Mouse (Mus musculus) left cerebral cortex, adult 18-20 months (tissue): ENCODE results near the gene Olfr355. TPM values are rescaled to one million over a fixed set of nuclear protein-coding genes. Genes with fewer than 3 reads are reported as not detected.

Experiments used
- DNase-seq, 2 experiments: peaks; one replicate each; pipeline ENCODE4 v3.0.0; 2021 to 2022; ENCODE audit warnings: low spot score in 2 of 2, mixed read lengths in 1 of 2
- long read RNA-seq, 2 experiments: library from polyadenylated mRNA; stranded (forward); transcript quantifications; one replicate each; pipeline ENCODE4 v2.0.0; 2021
- total RNA-seq, 2 experiments: library from RNA; stranded (reverse); gene quantifications; 2 replicates each; pipeline ENCODE4 v1.2.3; 2021

Gene Olfr355
- total RNA-seq = not detected
- long read RNA-seq, experiment 1 = 0 reads
- long read RNA-seq, experiment 2 = 0 reads

DNA sequence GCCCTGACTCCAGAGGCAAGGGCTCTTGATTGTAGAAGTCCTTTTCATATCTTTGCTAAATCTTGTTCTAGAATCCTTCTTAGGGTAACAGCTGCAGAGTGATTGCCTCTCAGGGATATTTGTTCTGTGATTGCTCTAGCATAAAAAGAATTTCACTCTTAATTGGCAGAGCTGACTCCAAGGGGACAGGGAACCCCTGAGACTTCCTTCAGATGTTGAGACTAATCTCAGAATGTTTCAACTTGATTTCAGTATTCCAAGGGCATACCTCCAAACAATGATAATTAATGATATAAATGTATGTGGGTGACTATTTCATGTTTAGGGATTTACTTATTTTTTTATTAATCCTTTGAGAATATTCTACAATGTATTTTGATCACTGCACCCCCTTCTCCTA lies at the start of gene Olfr355:
TSS of gene Olfr355 (minus strand) at position 101 of the 400 bp plus-strand sequence.
- DNase-seq = no peak

DNA sequence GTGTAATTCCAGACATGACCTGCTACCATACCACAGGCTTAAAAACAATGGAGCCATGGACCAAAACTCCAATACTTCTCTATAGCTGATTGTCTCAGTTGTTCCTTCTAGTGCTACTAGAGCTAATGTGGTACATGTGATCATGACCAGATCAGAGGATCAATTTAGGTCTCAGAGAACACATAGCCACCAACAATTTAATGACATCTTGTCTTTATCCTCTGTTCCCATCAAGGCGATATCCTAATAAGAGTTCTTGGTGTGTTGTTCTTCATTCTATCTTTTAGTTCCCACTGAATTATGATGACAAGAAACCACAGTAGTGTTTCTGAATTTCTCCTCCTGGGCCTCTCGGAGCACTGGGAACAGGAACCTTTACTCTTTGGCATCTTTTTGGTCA lies 8.1 kb upstream of the Olfr355 start, which contains the start of gene Olfr356:
TSS of gene Olfr356 (plus strand) at position 301 of the 400 bp plus-strand sequence.
- no peak for DNase-seq

DNA sequence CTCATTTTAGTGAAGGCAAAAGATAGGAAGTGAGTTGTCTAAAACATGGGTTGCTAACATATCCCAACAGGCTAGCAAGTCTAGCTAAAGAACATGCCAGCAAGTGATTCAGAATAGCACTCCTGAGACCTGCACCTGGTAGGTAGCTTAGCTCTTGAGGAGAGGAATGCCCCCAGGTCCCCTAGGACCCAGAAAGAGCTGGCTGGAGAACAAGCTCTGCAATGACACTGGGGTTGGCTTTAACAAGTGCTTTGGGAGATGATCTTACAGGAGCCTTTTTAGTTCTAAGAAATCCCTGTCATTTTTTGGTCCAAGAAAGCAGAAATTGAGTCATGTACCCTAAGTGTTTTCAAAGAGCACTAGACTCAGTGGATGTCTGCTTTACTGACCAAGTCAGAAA lies 23.3 kb downstream of the Olfr355 start, which contains the start of gene Olfr354:
TSS of gene Olfr354 (plus strand) at position 301 of the 400 bp plus-strand sequence.
- no peak for DNase-seq

DNA sequence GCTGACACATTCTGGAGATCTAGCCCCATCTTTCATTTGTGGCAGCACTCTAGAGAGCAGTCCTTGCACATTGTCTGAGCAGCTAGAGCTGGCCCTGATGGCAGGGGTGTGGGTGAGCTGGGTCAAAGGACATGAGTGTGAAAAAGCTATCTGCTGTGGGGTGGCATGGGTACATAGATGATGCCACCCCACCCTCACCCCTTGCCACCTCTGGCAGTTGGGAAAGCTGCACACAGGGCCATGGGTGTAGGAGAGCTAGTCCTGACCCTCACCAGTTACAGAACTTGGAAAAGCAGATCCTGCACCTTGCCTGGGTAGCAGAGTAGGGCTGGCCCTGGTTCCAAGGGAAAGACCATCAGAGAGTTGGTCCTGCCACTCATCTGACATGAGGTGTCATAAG lies 31.6 kb downstream of the Olfr355 start:
- DNase-seq = no peak

DNA sequence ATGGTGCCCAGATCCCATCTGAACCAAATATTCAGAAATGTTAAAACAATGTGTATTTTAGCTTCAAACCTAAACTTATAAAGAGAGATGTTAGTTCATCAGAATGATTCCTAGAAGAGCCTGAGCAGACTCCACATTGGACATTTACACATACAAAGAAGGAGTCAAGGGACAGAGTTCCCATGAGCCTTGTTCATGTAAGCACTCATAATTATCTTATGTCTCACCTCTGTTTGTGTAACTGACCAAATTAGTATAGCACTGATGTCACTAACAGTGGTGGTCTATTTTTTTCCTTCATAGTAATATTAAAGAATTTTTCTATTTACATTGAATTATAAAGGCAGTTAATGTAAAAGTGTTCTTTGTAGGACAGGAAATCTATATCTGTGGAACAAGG lies 35.9 kb downstream of the Olfr355 start, which contains the start of gene Olfr353:
TSS of gene Olfr353 (minus strand) at position 101 of the 400 bp plus-strand sequence.
- no peak for DNase-seq

Other genes starting within 250 kb of the Olfr355 start
- gene Olfr346, start 243.1 kb downstream of the Olfr355 start, total RNA-seq = not detected
- gene Olfr347, start 197.0 kb downstream of the Olfr355 start, total RNA-seq = not detected
- not detected for gene Olfr348, start 144.6 kb downstream of the Olfr355 start, total RNA-seq
- gene Olfr50, start 138.4 kb downstream of the Olfr355 start, total RNA-seq = not detected
- gene Olfr3, start 111.9 kb downstream of the Olfr355 start, total RNA-seq = not detected
- gene Olfr350, start 82.6 kb downstream of the Olfr355 start, total RNA-seq = not detected
- gene Olfr351, start 66.2 kb downstream of the Olfr355 start, total RNA-seq = not detected
- not detected for gene Olfr352, start 60.4 kb downstream of the Olfr355 start, total RNA-seq
- not detected for gene Olfr353, start 36.0 kb downstream of the Olfr355 start, total RNA-seq
- gene Olfr354, start 23.2 kb downstream of the Olfr355 start, total RNA-seq = not detected
- not detected for gene Olfr356, start 8.2 kb upstream of the Olfr355 start, total RNA-seq
- gene Olfr357, start 64.9 kb upstream of the Olfr355 start, total RNA-seq = not detected
- gene Olfr358, start 80.4 kb upstream of the Olfr355 start, total RNA-seq = not detected
- gene Olfr360, start 136.8 kb upstream of the Olfr355 start, total RNA-seq = not detected
- not detected for gene Olfr361, start 160.4 kb upstream of the Olfr355 start, total RNA-seq
- gene Olfr362, start 189.0 kb upstream of the Olfr355 start, total RNA-seq = not detected
- gene Olfr364-ps1, start 210.4 kb upstream of the Olfr355 start, total RNA-seq = not detected